Mouse (Mus musculus) embryonic fibroblast, embryonic 13.5 days (primary cell): Measurements from ENCODE around the gene Adamts5.

Source experiments
- CTCF ChIP-seq: IDR thresholded peaks from 2 replicates; pipeline ENCODE4 v1.5.1; 2011; ENCODE audit warnings: mild to moderate bottlenecking, control low read depth, low read length, moderate library complexity, borderline replicate concordance; ENCODE audit not compliant: insufficient read depth
- POLR2A ChIP-seq: IDR thresholded peaks from 2 replicates; pipeline ENCODE4 v1.6.1; 2011; ENCODE audit warnings: low read depth, mild to moderate bottlenecking, control low read depth, low read length, moderate library complexity

DNA sequence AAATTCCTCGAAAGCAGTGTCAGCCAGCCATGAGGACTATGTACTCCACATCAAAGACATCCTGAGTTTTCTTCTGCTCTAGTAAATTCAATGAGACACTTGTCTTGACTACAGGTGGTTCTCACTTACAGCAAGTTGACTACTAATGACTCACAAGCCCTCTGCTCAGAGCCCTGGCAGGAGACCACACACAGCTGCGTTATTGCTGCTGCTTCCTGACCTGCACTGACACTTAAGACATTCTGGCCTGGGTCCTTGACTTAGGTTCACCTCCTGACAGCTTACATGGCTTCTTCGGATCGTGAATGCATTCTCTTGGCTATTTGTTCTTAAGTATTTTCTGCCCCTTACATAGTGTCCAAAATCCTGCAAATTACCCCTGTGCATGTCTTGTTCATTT is 18.5 kb upstream of the Adamts5 start:
- TF ChIP-seq CTCF: no peak
- no peak for TF ChIP-seq POLR2A
